Mouse (Mus musculus) 3T3-L1 (cell line): ENCODE measurements around the gene Reep1.

ENCODE experiments used
- DNase-seq: peaks from one replicate; pipeline ENCODE4 v3.0.0-alpha.2; 2015; ENCODE audit warnings: low read depth, low spot score

Reep1 gene

GRCm38 (mm10) chr6:71840597-71841290, 133.4 kb downstream of the Reep1 start:
- DNase-seq, result no peak

- DNase-seq, result peak; percentile 60
Measured at GRCm38 (mm10) chr6:71846906-71847305, 139.5 kb downstream of the Reep1 start.
